Mouse (Mus musculus) naive thymus-derived CD4-positive, alpha-beta T cell, adult 2 months (primary cell): ENCODE measurements around the gene Exoc3l2.
A peak's percentile ranks its signal among the peaks of the same experiment; 100 is the strongest.

Experiments
- DNase-seq: peaks from one replicate; pipeline ENCODE4 v3.0.0-alpha.2; 2011; ENCODE audit warnings: low read depth

Exoc3l2 gene

GRCm38 (mm10) chr7:19462884-19463381 is at the start of gene Exoc3l2:
Gene Exoc3l2 (plus strand): TSS chr7:19463331.
- no peak for DNase-seq

- no peak for DNase-seq
Observed at GRCm38 (mm10) chr7:19413525-19413924, 49.6 kb upstream of the Exoc3l2 start.

- DNase-seq: no peak
Observed at GRCm38 (mm10) chr7:19416590-19416989, 46.5 kb upstream of the Exoc3l2 start.

GRCm38 (mm10) chr7:19420121-19420520 is 43.0 kb upstream of the Exoc3l2 start:
- no peak for DNase-seq

GRCm38 (mm10) chr7:19420821-19421636 is 42.1 kb upstream of the Exoc3l2 start:
- DNase-seq: peak; percentile 89

GRCm38 (mm10) chr7:19423083-19423482 is 40.0 kb upstream of the Exoc3l2 start:
- no peak for DNase-seq

GRCm38 (mm10) chr7:19424051-19424450 is 39.1 kb upstream of the Exoc3l2 start:
- DNase-seq: no peak

GRCm38 (mm10) chr7:19426349-19426748 is 36.8 kb upstream of the Exoc3l2 start:
- DNase-seq: no peak

- no peak for DNase-seq
Observed at GRCm38 (mm10) chr7:19426888-19427287, 36.2 kb upstream of the Exoc3l2 start.

- DNase-seq: no peak
Observed at GRCm38 (mm10) chr7:19427999-19428650, 35.0 kb upstream of the Exoc3l2 start.

GRCm38 (mm10) chr7:19429726-19430125 is 33.4 kb upstream of the Exoc3l2 start:
- no peak for DNase-seq

GRCm38 (mm10) chr7:19430402-19430801 is 32.7 kb upstream of the Exoc3l2 start:
- DNase-seq: no peak

- DNase-seq: no peak
Observed at GRCm38 (mm10) chr7:19432475-19432874, 30.7 kb upstream of the Exoc3l2 start.

- DNase-seq: no peak
Observed at GRCm38 (mm10) chr7:19436276-19436675, 26.9 kb upstream of the Exoc3l2 start.

- DNase-seq: no peak
Observed at GRCm38 (mm10) chr7:19437048-19437447, 26.1 kb upstream of the Exoc3l2 start.

GRCm38 (mm10) chr7:19441448-19442091 is 21.6 kb upstream of the Exoc3l2 start:
- DNase-seq: no peak

- peak; percentile 84 for DNase-seq
Observed at GRCm38 (mm10) chr7:19443344-19443743, 19.8 kb upstream of the Exoc3l2 start.

- DNase-seq: no peak
Observed at GRCm38 (mm10) chr7:19444801-19445200, 18.3 kb upstream of the Exoc3l2 start.

GRCm38 (mm10) chr7:19447689-19448088 is 15.4 kb upstream of the Exoc3l2 start:
- DNase-seq: no peak

GRCm38 (mm10) chr7:19449165-19449564 is 14.0 kb upstream of the Exoc3l2 start:
- no peak for DNase-seq

GRCm38 (mm10) chr7:19455186-19455585 is 7.9 kb upstream of the Exoc3l2 start:
- DNase-seq: no peak

- DNase-seq: no peak
Observed at GRCm38 (mm10) chr7:19455819-19456495, 7.2 kb upstream of the Exoc3l2 start.
